Mouse (Mus musculus): ENCODE measurements around the gene Tnrc6c.

Tnrc6c gene

GRCm38 (mm10) chr11:117653491-117654351 is at the start of gene Tnrc6c:
Gene Tnrc6c (plus strand): TSS chr11:117654289.
- no peak for DNase-seq (ENCODE audit: low read depth, low spot score)

- no peak for DNase-seq (ENCODE audit: low read depth, low spot score)
Measured at GRCm38 (mm10) chr11:117606137-117606536, 48.0 kb upstream of the Tnrc6c start.

GRCm38 (mm10) chr11:117606605-117607203 is 47.4 kb upstream of the Tnrc6c start:
- no peak for DNase-seq (ENCODE audit: low read depth, low spot score)

- DNase-seq (ENCODE audit: low read depth, low spot score): no peak
Measured at GRCm38 (mm10) chr11:117608141-117608789, 45.8 kb upstream of the Tnrc6c start.

GRCm38 (mm10) chr11:117608976-117609375 is 45.1 kb upstream of the Tnrc6c start:
- no peak for DNase-seq (ENCODE audit: low read depth, low spot score)

- no peak for DNase-seq (ENCODE audit: low read depth, low spot score)
Measured at GRCm38 (mm10) chr11:117610589-117610988, 43.5 kb upstream of the Tnrc6c start.

- DNase-seq (ENCODE audit: low read depth, low spot score): no peak
Measured at GRCm38 (mm10) chr11:117611068-117611467, 43.0 kb upstream of the Tnrc6c start.

- no peak for DNase-seq (ENCODE audit: low read depth, low spot score)
Measured at GRCm38 (mm10) chr11:117611860-117612259, 42.2 kb upstream of the Tnrc6c start.

- DNase-seq (ENCODE audit: low read depth, low spot score): no peak
Measured at GRCm38 (mm10) chr11:117612885-117613284, 41.2 kb upstream of the Tnrc6c start.

GRCm38 (mm10) chr11:117617368-117617908 is 36.7 kb upstream of the Tnrc6c start:
- no peak for DNase-seq (ENCODE audit: low read depth, low spot score)

GRCm38 (mm10) chr11:117618214-117618613 is 35.9 kb upstream of the Tnrc6c start:
- no peak for DNase-seq (ENCODE audit: low read depth, low spot score)

- DNase-seq (ENCODE audit: low read depth, low spot score): no peak
Measured at GRCm38 (mm10) chr11:117618774-117619173, 35.3 kb upstream of the Tnrc6c start.

GRCm38 (mm10) chr11:117619581-117619980 is 34.5 kb upstream of the Tnrc6c start:
- DNase-seq (ENCODE audit: low read depth, low spot score): no peak

GRCm38 (mm10) chr11:117625196-117625595 is 28.9 kb upstream of the Tnrc6c start:
- no peak for DNase-seq (ENCODE audit: low read depth, low spot score)

- DNase-seq (ENCODE audit: low read depth, low spot score): no peak
Measured at GRCm38 (mm10) chr11:117626557-117626956, 27.5 kb upstream of the Tnrc6c start.

GRCm38 (mm10) chr11:117627060-117627562 is 27.0 kb upstream of the Tnrc6c start:
- no peak for DNase-seq (ENCODE audit: low read depth, low spot score)

- DNase-seq (ENCODE audit: low read depth, low spot score): no peak
Measured at GRCm38 (mm10) chr11:117627746-117628311, 26.3 kb upstream of the Tnrc6c start.

GRCm38 (mm10) chr11:117628312-117628779 is 25.7 kb upstream of the Tnrc6c start:
- no peak for DNase-seq (ENCODE audit: low read depth, low spot score)

GRCm38 (mm10) chr11:117629865-117630264 is 24.2 kb upstream of the Tnrc6c start:
- no peak for DNase-seq (ENCODE audit: low read depth, low spot score)

- no peak for DNase-seq (ENCODE audit: low read depth, low spot score)
Measured at GRCm38 (mm10) chr11:117630868-117631565, 23.1 kb upstream of the Tnrc6c start.

GRCm38 (mm10) chr11:117633310-117633709 is 20.8 kb upstream of the Tnrc6c start:
- no peak for DNase-seq (ENCODE audit: low read depth, low spot score)

Data from c-Kit-negative CD71-positive TER-119-positive erythroid progenitor cells, embryonic 14.5 days (primary cell).